Mouse (Mus musculus) CH12.LX (cell line): ENCODE measurements at regions not wholly inside any gene's neighbourhood (a gene's known extent, or its start where the extent isn't known, plus 50 kb on each side); places are given as distances from the start of the nearest gene placed in this dataset.

Experiments
- BHLHE40 ChIP-seq: IDR thresholded peaks from 2 replicates; pipeline ENCODE4 v1.6.1; 2011; ENCODE audit warnings: mild to moderate bottlenecking, low read depth, low read length, improper control_type of control experiment
- CHD2 ChIP-seq: IDR thresholded peaks from 2 replicates; pipeline ENCODE4 v1.6.1; 2011; ENCODE audit warnings: low read length, improper control_type of control experiment
- CTCF ChIP-seq, 2 experiments: IDR thresholded peaks in 1 of 2; conservative IDR thresholded peaks in 1 of 2; 2 replicates each; pipeline ENCODE4 v1.5.1; 2011 to 2012; ENCODE audit warnings: low read depth in 2 of 2, low read length in 2 of 2, improper control_type of control experiment in 1 of 2, inconsistent platforms in 1 of 2, mild to moderate bottlenecking in 1 of 2, moderate library complexity in 1 of 2
- E2F4 ChIP-seq: IDR thresholded peaks from 2 replicates; pipeline ENCODE4 v1.6.1; 2011; ENCODE audit warnings: low read depth, low read length, improper control_type of control experiment; ENCODE audit not compliant: insufficient replicate concordance
- KAT2A ChIP-seq: IDR thresholded peaks from 2 replicates; pipeline ENCODE4 v1.6.1; 2012; ENCODE audit warnings: low read length, improper control_type of control experiment, inconsistent platforms; ENCODE audit not compliant: insufficient replicate concordance
- MAFK ChIP-seq: IDR thresholded peaks from 2 replicates; pipeline ENCODE4 v1.6.1; 2011; ENCODE audit warnings: low read length, improper control_type of control experiment; ENCODE audit not compliant: insufficient replicate concordance
- MAX ChIP-seq: IDR thresholded peaks from 2 replicates; pipeline ENCODE4 v1.6.1; 2011; ENCODE audit warnings: low read length, improper control_type of control experiment
- MEF2A ChIP-seq: IDR thresholded peaks from 2 replicates; pipeline ENCODE4 v1.6.1; 2014; ENCODE audit warnings: low read depth, mild to moderate bottlenecking, inconsistent platforms, low read length, improper control_type of control experiment, borderline replicate concordance
- MYC ChIP-seq: IDR thresholded peaks from 2 replicates; pipeline ENCODE4 v1.6.1; 2011; ENCODE audit warnings: low read depth, mild to moderate bottlenecking, improper control_type of control experiment, low read length
- RCOR1 ChIP-seq: conservative IDR thresholded peaks from 2 replicates; pipeline ENCODE4 v1.6.1; 2012; ENCODE audit warnings: low read depth, mild to moderate bottlenecking, inconsistent platforms, low read length, improper control_type of control experiment
- SMC3 ChIP-seq: IDR thresholded peaks from 2 replicates; pipeline ENCODE4 v1.6.1; 2011; ENCODE audit warnings: low read depth, low read length, improper control_type of control experiment
- TCF12 ChIP-seq: IDR thresholded peaks from 2 replicates; pipeline ENCODE4 v1.6.1; 2014; ENCODE audit warnings: low read depth, mild to moderate bottlenecking, inconsistent platforms, low read length, improper control_type of control experiment
- UBTF ChIP-seq: IDR thresholded peaks from 2 replicates; pipeline ENCODE4 v1.6.1; 2012; ENCODE audit warnings: low read depth, mild to moderate bottlenecking, inconsistent platforms, low read length, improper control_type of control experiment, moderate library complexity
- ZC3H11A ChIP-seq: IDR thresholded peaks from 2 replicates; pipeline ENCODE4 v1.6.1; 2012; ENCODE audit warnings: low read depth, mild to moderate bottlenecking, inconsistent platforms, low read length, improper control_type of control experiment

DNA sequence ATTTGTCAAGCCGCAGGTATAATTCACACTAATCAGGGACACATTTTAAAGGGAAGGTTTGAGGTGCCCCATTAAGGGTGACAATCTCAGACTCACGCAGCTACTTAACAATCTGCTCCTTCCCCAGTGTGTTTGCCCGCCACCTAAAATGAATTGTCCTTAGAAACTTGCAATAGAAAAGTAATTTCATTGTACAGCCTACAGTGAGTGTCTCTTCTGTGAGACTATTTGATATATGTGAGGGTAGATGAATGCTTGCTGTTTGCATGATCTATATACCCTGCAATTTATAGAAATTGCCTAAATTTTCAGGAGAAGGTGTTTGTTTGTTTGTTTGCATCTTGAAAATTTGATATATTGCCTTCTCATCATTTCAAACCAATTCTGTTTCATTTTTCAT, 135.1 kb upstream of the Ogfrl1 start:
- TF ChIP-seq UBTF, result no peak
- no peak for TF ChIP-seq ZC3H11A
- no peak for TF ChIP-seq RCOR1
- TF ChIP-seq MAX, result no peak
- TF ChIP-seq CTCF (conservative IDR thresholded peaks at IDR 0.05 in 1 of 2, IDR thresholded peaks at IDR 0.05 in 1 of 2; ENCODE audit: low read depth in 2 of 2, low read length in 2 of 2), result no peak
- TF ChIP-seq KAT2A, result no peak
- TF ChIP-seq MAFK, result no peak
- no peak for TF ChIP-seq TCF12
- TF ChIP-seq CHD2, result no peak
- TF ChIP-seq BHLHE40, result no peak
- TF ChIP-seq MEF2A, result no peak
- TF ChIP-seq E2F4, result no peak
- no peak for TF ChIP-seq MYC
- TF ChIP-seq SMC3, result no peak
